Mouse (Mus musculus) ES-Bruce4 (cell line): ENCODE results near the gene 4930404H24Rik. TPM values are rescaled to one million over a fixed set of nuclear protein-coding genes. Genes with fewer than 3 reads are reported as not detected.

Experiments
- H3K27ac ChIP-seq: 2 replicates; pipeline ENCODE4 v1.5.1; 2012; ENCODE audit warnings: low read length, inconsistent platforms; ENCODE audit not compliant: insufficient read depth
- H3K27me3 ChIP-seq: 2 replicates; pipeline ENCODE4 v1.6.1; 2012; ENCODE audit warnings: mild to moderate bottlenecking, low read length, inconsistent platforms; ENCODE audit not compliant: control insufficient read depth, poor library complexity, insufficient read depth, severe bottlenecking
- H3K36me3 ChIP-seq: 2 replicates; pipeline ENCODE4 v1.6.1; 2012; ENCODE audit warnings: inconsistent platforms, mild to moderate bottlenecking, low read length, moderate library complexity; ENCODE audit not compliant: control insufficient read depth, poor library complexity, insufficient read depth, severe bottlenecking
- H3K4me1 ChIP-seq: one replicate; pipeline ENCODE4 v1.8.1; 2011; ENCODE audit warnings: low read length; ENCODE audit not compliant: control insufficient read depth, insufficient read depth
- H3K4me3 ChIP-seq: 2 replicates; pipeline ENCODE4 v1.5.1; 2011; ENCODE audit warnings: low read depth, mild to moderate bottlenecking, low read length
- H3K9ac ChIP-seq: 2 replicates; pipeline ENCODE4 v1.6.1; 2012; ENCODE audit warnings: low read depth, mild to moderate bottlenecking, inconsistent platforms; ENCODE audit not compliant: poor library complexity, severe bottlenecking
- H3K9me3 ChIP-seq: replicated peaks from 2 replicates; pipeline ENCODE4 v1.6.1; 2012; ENCODE audit warnings: mild to moderate bottlenecking, low read length, inconsistent platforms; ENCODE audit not compliant: control insufficient read depth, poor library complexity, insufficient read depth, severe bottlenecking
- CTCF ChIP-seq: IDR thresholded peaks from one replicate; pipeline ENCODE4 v1.8.1; 2011; ENCODE audit warnings: low read depth, low read length
- EP300 ChIP-seq: IDR thresholded peaks from 2 replicates; pipeline ENCODE4 v1.6.1; 2011; ENCODE audit warnings: low read depth, low read length; ENCODE audit not compliant: insufficient read depth
- POLR2A ChIP-seq: IDR thresholded peaks from one replicate; pipeline ENCODE4 v1.8.1; 2011; ENCODE audit warnings: low read length; ENCODE audit not compliant: insufficient read depth
- polyA plus RNA-seq: library from polyadenylated mRNA; stranded (reverse); fragments of >200 nt; gene quantifications from 2 replicates; pipeline ENCODE4 v1.2.4, GENCODE M21; 2011; ENCODE audit warnings: low read depth; ENCODE audit not compliant: missing spikeins, insufficient read depth, insufficient read length

The 4930404H24Rik gene
- polyA plus RNA-seq, 1 experiment, result not detected

GRCm38 (mm10) chr2:153496898-153497297, 4.3 kb downstream of the 4930404H24Rik start:
- Histone ChIP-seq H3K36me3 (no peaks in the 10 kb centered on the region), H3K4me1 (peaks cover 7% of the 10 kb centered on the region), H3K27ac (no peak overlapping the region), H3K27me3 (no peaks in the 10 kb centered on the region), H3K4me3 (no peak overlapping the region), H3K9ac (no peak overlapping the region), H3K9me3 (no peaks in the 10 kb centered on the region)
- TF ChIP-seq POLR2A (no peak), CTCF (no peak), EP300 (no peak)

GRCm38 (mm10) chr2:153499154-153499553, 6.6 kb downstream of the 4930404H24Rik start:
- H3K27me3 ChIP-seq, result no peaks in the 10 kb centered on the region
- H3K9me3 ChIP-seq, result no peaks in the 10 kb centered on the region
- H3K36me3 ChIP-seq, result no peaks in the 10 kb centered on the region
- no peak overlapping the region for H3K4me3 ChIP-seq
- H3K9ac ChIP-seq, result no peak overlapping the region
- peaks cover 7% of the 10 kb centered on the region for H3K4me1 ChIP-seq
- TF ChIP-seq CTCF (peak; percentile 46), EP300 (no peak)
- no peak overlapping the region for H3K27ac ChIP-seq

DNA sequence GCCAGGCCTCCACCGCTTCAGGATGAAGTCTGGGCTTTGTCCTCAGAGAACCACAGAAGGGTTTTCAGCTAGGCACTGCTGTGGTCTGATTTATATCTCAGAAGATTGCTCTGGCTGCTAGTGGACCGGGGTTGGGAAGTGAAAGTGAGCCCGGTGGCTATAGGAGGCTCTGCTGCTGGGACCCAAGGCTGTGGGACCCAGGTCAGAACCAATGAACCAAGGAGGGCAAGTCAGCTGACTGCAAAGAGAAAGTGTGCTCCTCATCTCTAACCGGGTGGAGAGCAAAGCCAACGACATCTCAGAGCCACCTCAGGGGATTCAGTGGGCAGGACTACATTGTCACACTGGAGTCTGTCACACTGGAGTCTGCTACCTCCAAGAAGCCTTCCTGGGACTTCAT, 13.8 kb downstream of the 4930404H24Rik start:
- H3K36me3 ChIP-seq, result no peaks in the 10 kb centered on the region
- no peak overlapping the region for H3K9ac ChIP-seq
- H3K27me3 ChIP-seq, result no peaks in the 10 kb centered on the region
- TF ChIP-seq CTCF (no peak), EP300 (no peak), POLR2A (no peak)
- peaks cover 4% of the 10 kb centered on the region for H3K4me1 ChIP-seq
- no peak overlapping the region for H3K27ac ChIP-seq
- no peaks in the 10 kb centered on the region for H3K9me3 ChIP-seq
- no peak overlapping the region for H3K4me3 ChIP-seq

DNA sequence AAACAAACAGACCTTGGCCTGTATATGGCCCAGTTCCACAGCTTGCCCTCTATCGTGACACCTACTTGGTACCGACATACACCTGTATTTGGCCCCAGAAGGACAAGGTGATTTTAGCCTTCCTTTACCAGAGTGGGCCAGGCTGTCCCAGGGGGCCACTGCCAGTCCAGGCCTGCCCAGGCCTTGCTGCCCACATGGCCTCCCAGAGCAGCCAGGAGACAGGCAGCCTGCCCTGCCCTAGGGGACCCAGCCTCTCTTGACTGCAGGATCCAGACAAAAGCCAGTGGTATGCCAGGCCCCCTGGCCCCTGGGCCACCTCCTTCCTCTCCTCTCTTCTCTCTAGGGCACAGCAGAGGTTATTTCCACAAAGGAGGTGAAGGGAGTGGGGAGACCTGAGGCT, 15.4 kb downstream of the 4930404H24Rik start:
- H3K36me3 ChIP-seq, result no peaks in the 10 kb centered on the region
- no peak overlapping the region for H3K4me3 ChIP-seq
- TF ChIP-seq EP300 (no peak), POLR2A (no peak), CTCF (no peak)
- no peaks in the 10 kb centered on the region for H3K27me3 ChIP-seq
- H3K9ac ChIP-seq, result no peak overlapping the region
- H3K4me1 ChIP-seq, result peaks cover 4% of the 10 kb centered on the region
- no peaks in the 10 kb centered on the region for H3K9me3 ChIP-seq
- no peak overlapping the region for H3K27ac ChIP-seq

- Histone ChIP-seq H3K36me3 (no peaks in the 10 kb centered on the region), H3K9ac (no peak overlapping the region), H3K27ac (no peak overlapping the region), H3K27me3 (no peaks in the 10 kb centered on the region), H3K4me1 (peaks cover 4% of the 10 kb centered on the region), H3K9me3 (no peaks in the 10 kb centered on the region), H3K4me3 (no peak overlapping the region)
- TF ChIP-seq EP300 (no peak), POLR2A (no peak), CTCF (no peak)
Measured at GRCm38 (mm10) chr2:153508405-153508804, 15.8 kb downstream of the 4930404H24Rik start.

GRCm38 (mm10) chr2:153509211-153510029, 16.8 kb downstream of the 4930404H24Rik start:
- H3K9me3 ChIP-seq, result no peaks in the 10 kb centered on the region
- 0 out of 2 replicates have a peak overlapping the region, but pooled peaks have one; percentile 5 for H3K9ac ChIP-seq
- H3K4me3 ChIP-seq, result peak overlapping the region; percentile 8; the same call in 1 of the 2 replicates
- H3K4me1 ChIP-seq, result peaks cover 4% of the 10 kb centered on the region
- H3K27me3 ChIP-seq, result no peaks in the 10 kb centered on the region
- H3K36me3 ChIP-seq, result no peaks in the 10 kb centered on the region
- H3K27ac ChIP-seq, result no peak overlapping the region
- TF ChIP-seq EP300 (no peak), CTCF (no peak), POLR2A (no peak)
